Mouse (Mus musculus): Measurements from ENCODE around the gene Brd2.

DNA sequence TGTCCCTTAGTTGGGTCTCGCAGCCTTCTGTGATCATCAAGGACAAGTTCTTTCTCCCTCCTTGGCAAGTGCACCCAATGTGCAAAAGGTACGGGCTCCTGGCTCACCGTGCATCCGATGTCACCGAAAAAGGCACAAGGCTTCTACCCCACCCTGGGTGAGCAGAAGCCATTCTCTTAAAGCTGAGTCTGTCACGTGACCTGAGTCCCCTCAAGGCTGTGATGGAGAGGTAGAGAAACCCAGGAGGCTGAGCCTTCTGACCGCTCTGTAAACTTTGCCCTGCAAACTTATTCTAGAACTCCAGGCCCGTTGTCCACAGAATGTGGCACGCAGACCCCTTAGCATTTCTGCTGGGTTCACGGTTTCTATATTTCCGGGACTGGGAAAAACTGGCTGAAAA lies 43.4 kb downstream of the Brd2 start:
- no peak for TF ChIP-seq CTCF (IDR thresholded peaks at IDR 0.05; ENCODE audit: low read depth)
- TF ChIP-seq EP300 (optimal IDR thresholded peaks at IDR 0.05) = no peak
